Mouse (Mus musculus) cerebellum, postnatal 10 days (tissue): ENCODE results near the gene Dppa5a.
"Not testable (repeated sequence)": the region's sequence is repeated elsewhere in the genome, so short reads cannot be mapped to it uniquely, and the experiment has no call there.

ENCODE experiments used
- DNase-seq, 2 experiments: peaks; one replicate each; pipeline ENCODE4 v3.0.0; 2021; ENCODE audit warnings: mixed read lengths in 2 of 2

Gene Dppa5a

GRCm38 (mm10) chr9:78367959-78368358 lies at the start of gene Dppa5a:
Dppa5a (minus strand) TSS chr9:78368177.
- DNase-seq = not testable (repeated sequence)

GRCm38 (mm10) chr9:78401596-78401995 lies 33.6 kb upstream of the Dppa5a start:
- DNase-seq = no peak

GRCm38 (mm10) chr9:78400570-78400969 lies 32.6 kb upstream of the Dppa5a start:
- no peak for DNase-seq

DNA sequence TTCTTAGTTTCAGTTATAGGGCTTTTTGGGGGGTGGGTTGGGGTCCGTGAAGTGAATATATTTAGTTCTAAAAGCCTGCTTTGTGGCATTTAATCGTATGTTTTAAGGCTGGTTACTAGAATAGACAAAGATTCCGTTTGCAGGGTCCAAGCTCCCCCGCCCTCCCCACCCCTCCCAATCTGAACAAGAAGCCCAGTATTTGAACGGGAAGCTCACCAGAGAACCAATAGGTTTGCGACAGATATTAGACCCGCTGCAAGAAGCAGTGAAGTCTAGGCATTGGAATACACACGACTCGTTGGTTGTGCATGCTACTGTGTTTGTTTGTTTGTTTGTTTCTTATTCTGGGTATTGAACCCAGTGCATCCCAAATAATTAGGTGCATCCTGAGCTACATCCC lies 28.5 kb upstream of the Dppa5a start:
- no peak for DNase-seq

DNA sequence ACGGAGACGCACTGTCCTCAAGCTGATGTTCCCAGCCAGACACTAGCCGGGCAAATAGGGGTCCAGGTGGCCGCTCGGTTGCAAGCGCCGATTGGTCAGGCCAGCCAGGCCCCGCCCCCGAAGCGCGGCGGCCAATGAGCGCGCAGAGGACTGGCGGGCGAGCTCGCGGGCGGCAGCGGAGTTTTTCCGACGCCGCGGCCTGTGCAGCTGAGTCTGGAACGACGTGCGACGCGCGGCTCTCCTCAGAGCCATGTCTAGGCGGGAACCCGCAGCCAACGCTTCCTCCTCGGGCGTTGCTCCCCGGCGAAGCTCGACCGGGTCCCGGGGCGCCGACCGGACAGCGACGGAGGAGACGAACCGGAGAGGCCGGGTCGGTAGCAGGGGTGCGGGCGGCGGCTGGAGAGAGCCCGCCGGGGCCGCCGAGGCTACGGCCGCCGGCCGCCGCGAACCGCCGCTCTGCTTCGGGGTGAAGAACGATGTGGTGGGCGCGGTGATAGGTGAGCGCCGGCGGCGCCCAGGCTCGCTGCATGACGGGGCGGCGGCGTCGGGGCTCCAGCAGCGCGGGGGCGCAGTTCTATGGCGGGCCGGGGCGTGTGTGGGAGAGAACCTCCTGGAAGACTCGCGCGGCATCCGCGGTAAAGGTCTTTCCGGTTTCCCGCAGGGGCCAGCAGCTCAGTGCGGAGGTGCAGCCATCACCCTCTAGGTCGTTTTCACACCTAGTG lies 27.8 kb upstream of the Dppa5a start, which contains the start of gene Ddx43:
Ddx43 (plus strand) TSS at position 148 of the 722 bp plus-strand sequence.
- DNase-seq = peak; percentile 78 to 84

GRCm38 (mm10) chr9:78395244-78395629 lies 27.3 kb upstream of the Dppa5a start:
- no peak for DNase-seq

- DNase-seq = no peak
These were observed 26.6 kb upstream of the Dppa5a start for GRCm38 (mm10) chr9:78394602-78395001.

DNA sequence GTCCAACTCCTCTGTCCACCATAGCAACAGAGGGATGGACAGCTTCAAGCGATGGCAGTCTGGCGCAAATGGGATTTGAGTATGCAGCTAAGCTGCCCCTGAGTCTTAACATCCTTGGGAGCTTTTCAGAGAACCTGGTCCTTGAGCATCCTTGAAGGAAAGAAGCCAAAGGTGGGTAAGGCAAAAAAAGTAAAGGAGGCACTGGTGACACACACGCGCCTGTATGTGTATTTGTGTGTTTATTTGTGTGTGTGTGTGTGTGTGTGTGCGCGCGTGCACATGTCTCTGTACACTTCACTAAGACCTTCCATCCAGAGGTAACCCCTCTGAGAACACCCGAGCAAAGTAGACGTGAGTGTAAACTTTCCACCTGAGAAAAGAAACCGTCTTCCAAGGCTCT lies 25.8 kb upstream of the Dppa5a start:
- DNase-seq = no peak

DNA sequence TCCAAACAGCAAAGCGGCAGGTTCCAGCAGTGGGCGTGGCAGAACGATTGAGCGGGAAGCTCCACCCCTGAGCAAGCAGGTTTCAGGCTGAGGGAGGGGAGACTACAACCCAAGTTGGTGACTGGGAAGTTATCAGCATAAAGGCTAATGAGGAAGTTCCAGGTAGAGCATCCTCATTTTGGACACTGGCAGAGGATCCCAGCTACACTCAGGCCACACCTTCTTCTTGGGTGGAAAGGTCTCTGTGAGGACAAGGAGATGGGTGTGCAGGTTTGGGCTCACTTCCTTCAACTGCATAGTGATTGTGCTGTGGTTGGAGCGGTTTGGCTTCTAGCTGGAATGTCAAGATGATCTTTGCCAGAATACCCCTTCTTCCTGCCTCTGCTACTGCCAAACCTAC lies 22.0 kb upstream of the Dppa5a start:
- DNase-seq = no peak

GRCm38 (mm10) chr9:78386947-78387346 lies 19.0 kb upstream of the Dppa5a start:
- DNase-seq = no peak

- DNase-seq = peak; percentile 15 to 20
These were observed 17.9 kb upstream of the Dppa5a start for GRCm38 (mm10) chr9:78385893-78386292.

DNA sequence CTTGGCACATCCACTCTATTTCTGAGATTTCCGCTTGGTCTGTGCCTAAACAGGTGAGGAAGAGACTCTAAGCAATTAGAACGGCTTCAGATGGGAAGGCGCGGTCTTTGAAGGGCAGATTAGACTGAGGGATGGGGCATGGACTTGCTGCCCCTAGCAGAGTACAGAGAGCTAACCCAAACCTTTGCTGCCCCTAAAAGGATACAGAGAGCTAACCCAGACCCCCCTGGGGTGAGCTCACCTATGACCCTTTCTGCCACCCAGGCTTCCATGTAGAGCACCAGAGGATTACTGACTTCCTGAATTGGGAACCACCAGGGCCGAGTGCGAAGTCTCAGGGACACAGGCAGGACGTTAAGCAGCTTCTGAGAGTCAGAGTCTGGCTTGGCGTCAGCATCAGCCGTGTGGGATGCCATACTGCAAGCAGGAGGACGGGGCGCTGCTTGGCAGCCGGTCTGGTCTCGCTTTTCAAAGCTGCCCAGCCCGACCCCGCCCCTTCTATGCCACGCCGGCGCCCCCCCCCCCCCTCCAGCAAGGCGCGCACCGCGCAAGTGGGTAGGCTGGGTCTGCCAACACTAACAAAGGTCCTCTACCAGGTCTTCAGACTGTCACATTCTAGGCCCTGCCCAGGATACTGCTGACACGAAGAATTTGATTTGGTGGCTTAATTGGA lies 10.3 kb upstream of the Dppa5a start, which contains the start of gene Ooep:
Ooep (minus strand) TSS at position 613 of the 673 bp plus-strand sequence.
- DNase-seq = peak; percentile 80 to 86

DNA sequence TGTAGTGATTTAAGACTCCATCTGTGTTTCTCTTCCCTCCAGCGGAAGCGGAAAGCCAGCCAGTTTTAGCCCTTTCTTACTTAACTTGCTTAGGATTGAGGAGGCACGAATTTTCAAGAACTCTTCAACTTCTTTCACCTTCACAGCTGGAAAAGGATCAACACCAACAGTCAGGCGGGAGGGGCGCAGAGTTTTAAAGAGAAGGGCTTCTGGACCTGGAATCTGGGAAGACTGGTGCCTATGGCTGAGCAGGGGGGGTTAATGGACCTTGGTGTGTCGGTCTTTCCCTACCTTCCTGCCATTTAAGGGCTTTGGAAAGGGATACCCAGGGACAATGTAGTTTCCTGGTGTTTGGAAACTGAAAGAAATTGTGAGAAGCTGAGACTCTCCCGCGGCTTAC lies 9.6 kb upstream of the Dppa5a start:
- DNase-seq = peak; percentile 3

DNA sequence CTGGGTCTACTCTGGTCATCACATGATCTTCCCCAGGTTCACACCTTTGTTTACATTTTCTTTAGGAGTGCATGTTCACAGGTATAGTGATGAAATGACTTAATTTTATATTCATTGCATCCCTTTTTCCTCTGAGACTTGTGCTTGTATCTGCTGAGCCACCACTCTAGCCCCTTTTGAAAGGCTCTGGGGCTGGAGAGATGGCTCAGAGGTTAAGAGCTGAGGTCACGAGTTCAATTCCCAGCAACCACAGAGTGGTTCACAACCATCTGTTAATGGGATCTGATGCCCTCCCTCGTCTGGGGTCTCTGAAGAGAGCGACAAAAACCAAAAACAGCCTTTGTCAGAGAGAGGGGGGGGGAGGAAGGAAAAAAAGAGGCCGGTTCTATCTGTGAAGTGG lies 7.5 kb upstream of the Dppa5a start:
- DNase-seq = no peak

GRCm38 (mm10) chr9:78374885-78375389 lies 7.0 kb upstream of the Dppa5a start:
- no peak for DNase-seq

DNA sequence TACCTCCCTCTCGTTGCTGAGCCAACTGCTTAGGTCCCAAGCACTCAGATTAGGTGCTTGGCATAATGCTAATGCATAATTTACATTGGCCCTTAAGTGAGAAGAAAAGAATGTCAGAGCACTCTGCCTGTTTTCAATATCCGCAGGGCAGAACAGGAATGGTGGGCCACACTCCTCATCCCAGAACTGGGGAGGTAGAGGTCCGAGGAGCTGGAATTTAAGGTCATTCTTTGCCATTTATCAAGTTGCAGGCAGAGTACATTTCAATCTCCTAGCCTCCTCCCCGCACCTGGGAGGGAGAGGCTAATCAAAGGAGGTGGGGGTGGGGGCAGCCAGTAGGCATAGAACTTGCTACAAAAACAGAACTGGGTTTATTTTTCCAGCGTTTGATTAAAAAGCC lies 6.4 kb upstream of the Dppa5a start:
- DNase-seq = no peak

DNA sequence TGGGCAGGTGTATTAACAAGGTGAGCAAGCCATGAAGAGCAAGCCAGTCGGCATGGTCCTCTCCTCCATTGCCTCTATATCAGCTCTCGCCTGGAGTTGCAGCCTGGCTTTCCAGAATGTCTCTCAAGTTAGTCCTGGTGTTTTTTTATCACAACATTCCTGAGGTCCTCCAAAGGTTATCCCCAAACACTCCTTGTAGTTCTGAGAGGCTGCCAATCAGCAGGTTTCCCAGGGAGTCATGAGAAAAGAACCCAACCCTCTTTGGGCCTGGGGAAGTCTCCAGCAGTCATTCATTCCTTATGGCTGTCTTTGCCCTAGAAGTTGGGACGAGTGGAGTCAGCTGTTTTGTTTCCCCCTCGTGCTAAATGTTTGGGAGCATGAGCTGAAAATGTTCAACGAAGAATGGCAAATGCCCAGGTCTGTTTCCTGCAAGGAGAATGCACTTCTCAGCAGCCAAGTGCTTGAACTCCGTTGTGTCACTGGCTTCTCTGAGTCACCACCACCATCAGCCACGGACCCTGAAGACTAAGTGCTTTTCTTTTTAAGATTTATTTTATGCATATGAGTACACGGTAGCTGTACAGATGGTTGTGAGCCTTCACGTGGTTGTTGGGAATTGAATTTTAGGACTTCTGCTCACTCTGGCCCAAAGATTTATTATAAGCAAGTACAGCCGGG lies 5.0 kb upstream of the Dppa5a start:
- DNase-seq = no peak

DNA sequence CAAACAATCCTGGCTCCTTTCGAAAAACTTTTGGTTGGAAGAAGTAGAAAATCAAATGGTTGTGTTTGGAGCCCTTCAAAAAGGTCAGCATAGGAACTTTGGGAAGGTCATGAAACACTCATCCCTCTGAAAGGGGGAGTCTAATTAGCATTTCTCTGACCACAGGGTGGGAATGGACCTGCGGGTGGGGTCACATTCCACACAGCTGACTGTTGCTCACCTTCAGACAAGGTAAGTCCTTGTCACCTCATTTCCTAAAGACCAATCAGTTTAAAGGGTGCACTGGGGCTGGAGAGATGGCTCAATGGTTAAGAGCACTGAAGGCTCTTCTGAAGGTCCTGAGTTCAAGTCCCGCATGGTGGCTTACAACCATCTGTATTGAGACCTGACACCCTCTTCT lies 3.5 kb upstream of the Dppa5a start:
- no peak for DNase-seq

DNA sequence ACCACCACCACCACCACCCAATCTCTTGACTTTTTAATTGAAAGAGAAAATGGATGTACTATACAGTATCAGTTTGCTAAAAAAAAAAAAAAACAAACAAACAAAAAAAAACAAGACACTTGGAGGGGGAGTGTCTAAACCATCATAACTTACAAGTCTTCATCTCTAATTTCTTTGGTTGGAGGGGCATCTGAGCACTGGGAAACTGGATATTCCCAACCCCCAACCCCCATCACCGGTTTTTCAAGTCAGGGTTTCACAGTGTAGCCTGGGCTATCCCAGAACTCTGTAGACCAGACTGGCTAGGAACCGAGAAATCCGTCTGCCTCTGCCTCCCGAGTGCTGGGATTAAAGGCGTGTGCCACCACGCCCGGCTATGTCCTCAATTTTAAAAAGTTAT lies 1.8 kb upstream of the Dppa5a start:
- DNase-seq = no peak

DNA sequence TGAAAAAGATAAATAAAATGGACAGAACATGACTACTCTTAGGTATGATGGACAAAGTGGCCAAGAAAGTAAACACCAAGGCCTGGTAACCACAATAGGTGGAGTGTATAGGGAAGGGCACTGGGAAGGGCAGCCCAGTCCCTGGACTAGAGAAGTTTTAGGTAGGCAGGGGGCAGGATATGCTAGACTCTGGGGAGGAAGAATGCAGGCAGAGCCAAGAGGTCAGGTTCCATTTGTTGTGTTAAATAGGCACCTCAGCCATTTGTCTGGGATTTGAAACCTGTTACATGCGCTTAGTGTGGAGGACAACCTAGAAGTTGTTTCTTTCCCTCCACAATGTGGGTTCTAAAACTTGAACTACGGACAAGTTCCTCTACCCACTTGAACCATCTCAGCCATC lies 1.4 kb upstream of the Dppa5a start:
- no peak for DNase-seq

DNA sequence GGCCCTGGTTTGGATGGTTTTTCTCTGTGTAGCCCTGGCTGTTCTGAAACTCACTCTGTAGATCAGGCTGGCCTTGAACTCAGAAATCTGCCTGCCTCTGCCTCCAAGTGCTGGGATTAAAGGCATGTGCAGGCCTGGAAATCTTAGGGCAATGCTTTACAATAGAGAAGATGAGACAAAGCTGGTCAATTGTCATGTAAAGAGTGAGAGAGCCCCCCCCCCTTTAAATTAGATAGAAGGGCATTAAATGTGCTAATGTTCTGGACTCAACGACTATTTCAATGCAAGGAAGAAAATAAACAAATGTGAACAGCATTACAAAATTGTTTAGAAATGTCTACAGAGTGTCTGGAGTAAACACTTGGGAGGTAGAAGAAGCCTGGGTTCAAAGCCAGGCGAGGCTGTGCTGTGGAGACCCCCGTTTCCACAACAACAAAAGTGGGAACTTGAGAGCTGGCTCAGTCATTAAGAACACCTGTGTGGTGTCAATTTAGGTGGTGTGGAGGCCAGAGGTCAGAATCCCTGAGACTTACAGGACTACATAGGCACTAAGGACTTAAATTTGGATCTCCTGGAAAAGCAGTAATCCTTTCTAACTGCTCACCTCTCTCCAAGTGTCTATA lies 805 bp upstream of the Dppa5a start:
- no peak for DNase-seq

DNA sequence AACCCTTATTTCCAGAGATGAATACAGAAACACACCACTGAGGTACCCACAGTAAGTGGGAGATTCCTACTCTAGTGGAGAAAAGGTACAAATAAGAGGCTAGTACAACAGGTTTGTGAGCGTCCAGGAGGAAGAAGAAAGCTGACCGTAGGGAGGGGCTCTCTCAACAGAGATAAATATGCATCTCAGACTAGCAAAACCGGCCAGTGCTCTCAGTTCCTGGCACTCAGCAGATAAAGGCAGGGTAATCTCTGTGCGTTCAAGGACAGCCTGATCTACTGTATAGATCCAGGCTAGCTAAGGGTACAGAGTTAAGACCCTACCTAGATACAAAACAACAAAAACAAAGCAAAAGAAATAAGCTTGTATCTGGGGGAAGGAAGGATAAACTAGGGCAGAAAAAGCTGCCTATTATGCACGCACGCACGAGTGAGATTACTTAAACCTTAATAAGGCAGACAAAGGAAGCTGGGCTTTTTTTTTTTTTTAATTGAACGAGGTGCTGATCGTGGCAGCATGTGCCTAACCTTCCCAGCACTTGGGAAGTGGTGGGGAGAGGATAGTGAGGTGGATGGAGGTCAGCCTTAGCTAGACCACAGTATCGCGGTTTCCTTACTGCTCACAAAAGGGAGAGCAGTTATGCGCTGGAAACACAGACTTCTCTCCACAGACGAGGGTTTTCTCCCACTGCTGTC lies 2.0 kb downstream of the Dppa5a start:
- no peak for DNase-seq

- DNase-seq = no peak
These were observed 3.3 kb downstream of the Dppa5a start for GRCm38 (mm10) chr9:78364701-78365100.
